Mouse (Mus musculus) midbrain, embryonic 14.5 days (tissue): ENCODE results near the gene Cop1. TPM values are rescaled to one million over a fixed set of nuclear protein-coding genes. Genes with fewer than 3 reads are reported as not detected.
"Not testable (repeated sequence)": the region's sequence is repeated elsewhere in the genome, so short reads cannot be mapped to it uniquely, and the experiment has no call there.

Experiments
- ATAC-seq: fragments of 200-750 bp; cut with Nextera tagmentation; 2 replicates; pipeline ENCODE4 v1.8.0; 2017; ENCODE audit warnings: moderate number of reproducible peaks, moderate library complexity; ENCODE audit not compliant: low FRiP score, low TSS enrichment
- DNase-seq: peaks from one replicate; pipeline ENCODE4 v3.0.0-alpha.2; 2015
- H3K27ac ChIP-seq: fragments of 300-500 bp; sonication (generic); replicated peaks from 2 replicates; pipeline ENCODE4 v1.5.1; 2014; ENCODE audit warnings: mild to moderate bottlenecking, low read depth, low read length, moderate library complexity
- H3K27me3 ChIP-seq: fragments of 300-500 bp; sonication (generic); 2 replicates; pipeline ENCODE4 v1.6.1; 2014; ENCODE audit warnings: low read length, control low read depth, mixed read lengths; ENCODE audit not compliant: control insufficient read depth, insufficient read depth
- H3K36me3 ChIP-seq: fragments of 300-500 bp; sonication (generic); 2 replicates; pipeline ENCODE4 v1.6.1; 2014; ENCODE audit warnings: low read length, control low read depth; ENCODE audit not compliant: control insufficient read depth, insufficient read depth
- H3K4me1 ChIP-seq: fragments of 300-500 bp; sonication (generic); 2 replicates; pipeline ENCODE4 v1.6.1; 2014; ENCODE audit warnings: mild to moderate bottlenecking, antibody characterized with exemption, low read length, control low read depth; ENCODE audit not compliant: control insufficient read depth, insufficient read depth
- H3K4me2 ChIP-seq: fragments of 300-500 bp; sonication (generic); 2 replicates; pipeline ENCODE4 v1.6.1; 2014; ENCODE audit warnings: mild to moderate bottlenecking, low read length, moderate library complexity
- H3K4me3 ChIP-seq: fragments of 300-500 bp; sonication (generic); replicated peaks from 2 replicates; pipeline ENCODE4 v1.5.1; 2014; ENCODE audit warnings: low read depth, low read length
- H3K9ac ChIP-seq: fragments of 300-500 bp; sonication (generic); replicated peaks from 2 replicates; pipeline ENCODE4 v1.6.1; 2014; ENCODE audit warnings: mild to moderate bottlenecking, low read length, moderate library complexity
- H3K9me3 ChIP-seq: fragments of 300-500 bp; sonication (generic); 2 replicates; pipeline ENCODE4 v1.6.1; 2016; ENCODE audit warnings: low read length, control low read depth, mixed read lengths; ENCODE audit not compliant: control insufficient read depth
- WGBS: fragments of 180-500 bp; shearing (Covaris S2); extraction: QIAGEN DNeasy Blood & Tissue Kit; methylation state at CpG from one replicate; pipeline ENCODE4 v1.1.7; 2014; 5-methylcytosine and 5-hydroxymethylcytosine counted together
- polyA plus RNA-seq: library from polyadenylated mRNA; unstranded; fragments of >200 nt; fragmentation: Nextera tagmentation; extraction: Ambion mirVana; gene quantifications from 2 replicates; pipeline ENCODE4 v1.2.1, GENCODE M21; 2014

Gene Cop1
- polyA plus RNA-seq, 1 experiment from 2014 or later: 52.5 TPM

DNA sequence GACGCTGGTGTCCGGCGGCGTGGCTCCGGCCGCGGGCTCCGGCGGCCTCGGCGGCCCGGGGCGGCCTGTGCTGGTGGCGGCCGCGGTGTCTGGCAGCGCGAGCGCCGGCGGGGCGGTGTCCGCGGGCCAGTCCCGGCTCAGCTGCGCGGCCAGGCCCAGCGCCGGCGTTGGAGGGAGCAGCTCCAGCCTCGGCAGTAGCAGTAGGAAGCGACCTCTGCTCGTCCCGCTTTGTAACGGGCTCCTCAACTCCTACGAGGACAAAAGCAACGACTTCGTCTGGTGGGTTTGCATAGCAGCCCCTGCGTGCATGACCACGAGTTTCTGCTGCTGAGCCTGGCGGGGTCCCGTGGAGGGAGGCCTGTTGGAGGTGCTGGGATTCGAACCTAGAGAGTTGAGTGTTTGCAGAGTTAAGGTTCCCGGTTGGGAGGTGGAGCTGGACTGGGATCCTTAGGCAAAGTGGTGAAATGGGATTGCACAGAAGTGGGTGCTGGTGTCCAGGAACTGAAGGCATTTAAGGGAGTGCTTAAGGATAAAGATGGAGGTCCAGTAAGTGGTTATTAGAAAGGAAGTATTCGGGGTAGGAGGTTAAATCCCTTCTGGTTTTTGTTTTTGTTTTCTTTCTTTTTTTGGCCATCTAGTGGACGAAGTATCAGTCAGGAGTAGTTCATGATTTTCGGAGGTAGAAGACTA, 597 bp downstream of the Cop1 start:
- DNase-seq (peak; percentile 55), ATAC-seq (peak; percentile 63)
- Histone ChIP-seq H3K4me2 (peak overlapping the region; percentile 75), H3K4me3 (peak overlapping the region; percentile 71), H3K27ac (peak overlapping the region; percentile 95), H3K4me1 (peaks cover 31% of the 10 kb centered on the region), H3K9ac (peak overlapping the region; percentile 75)
- not testable (repeated sequence) for H3K36me3 ChIP-seq, H3K27me3 ChIP-seq, H3K9me3 ChIP-seq
- WGBS: under 1% methylated on average over 23 of the region's 47 CpGs

DNA sequence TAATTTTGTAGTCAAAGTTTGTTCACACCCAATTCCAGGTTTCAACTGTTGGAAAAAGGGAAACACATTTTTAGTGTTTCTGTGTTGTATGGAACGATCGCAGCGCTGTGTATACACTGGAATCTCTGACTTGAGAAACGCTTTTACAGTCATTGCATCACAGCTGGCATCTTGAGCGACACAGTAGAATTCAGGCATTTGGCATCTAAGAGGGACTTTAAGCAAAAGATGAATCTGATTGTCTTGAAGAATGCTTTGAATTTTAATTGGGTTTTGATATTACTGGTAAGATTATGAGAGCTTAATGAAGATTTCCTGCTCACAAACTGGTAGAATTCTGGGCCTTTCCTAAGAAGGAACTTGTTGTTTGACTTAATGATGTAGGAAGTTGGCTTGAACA, 1.3 kb downstream of the Cop1 start:
- Histone ChIP-seq H3K9me3 (no peaks in the 10 kb centered on the region), H3K36me3 (no peaks in the 10 kb centered on the region), H3K4me3 (peak overlapping the region; percentile 71), H3K9ac (peak overlapping the region; percentile 75; the same call in 1 of the 2 replicates), H3K27ac (no peak overlapping the region), H3K4me2 (peak overlapping the region; percentile 75), H3K27me3 (no peaks in the 10 kb centered on the region), H3K4me1 (peaks cover 31% of the 10 kb centered on the region)
- DNase-seq (peak; percentile 7), ATAC-seq (no peak)
- WGBS: 36% methylated on average over 5 of the region's 5 CpGs

DNA sequence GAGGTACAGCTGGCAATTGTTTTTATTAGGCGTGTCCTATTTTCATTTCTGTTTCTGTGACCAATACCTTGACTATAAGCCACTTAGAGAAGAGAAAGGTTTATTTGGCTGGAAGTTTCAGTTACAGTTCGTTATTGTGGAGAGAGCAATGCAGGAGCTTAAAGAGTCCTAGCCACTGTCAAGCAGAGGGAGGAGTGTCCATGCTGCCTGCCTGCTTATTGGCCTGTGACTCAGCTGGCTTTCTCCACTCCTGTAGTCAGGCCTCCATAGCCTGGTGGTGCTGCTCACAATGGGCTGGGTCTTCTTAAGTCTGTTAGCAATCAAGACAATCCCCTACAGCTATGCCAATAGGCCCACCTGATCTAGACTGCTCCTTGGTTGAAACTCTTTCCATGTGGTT, 2.4 kb downstream of the Cop1 start:
- H3K4me3 ChIP-seq: no peak overlapping the region
- WGBS: 78% methylated on average over 2 of the region's 2 CpGs
- no peak overlapping the region for H3K9ac ChIP-seq
- H3K4me2 ChIP-seq: peak overlapping the region; percentile 75
- no peaks in the 10 kb centered on the region for H3K36me3 ChIP-seq
- DNase-seq (no peak), ATAC-seq (no peak)
- peaks cover 31% of the 10 kb centered on the region for H3K4me1 ChIP-seq
- no peak overlapping the region for H3K27ac ChIP-seq
- no peaks in the 10 kb centered on the region for H3K9me3 ChIP-seq
- H3K27me3 ChIP-seq: no peaks in the 10 kb centered on the region

DNA sequence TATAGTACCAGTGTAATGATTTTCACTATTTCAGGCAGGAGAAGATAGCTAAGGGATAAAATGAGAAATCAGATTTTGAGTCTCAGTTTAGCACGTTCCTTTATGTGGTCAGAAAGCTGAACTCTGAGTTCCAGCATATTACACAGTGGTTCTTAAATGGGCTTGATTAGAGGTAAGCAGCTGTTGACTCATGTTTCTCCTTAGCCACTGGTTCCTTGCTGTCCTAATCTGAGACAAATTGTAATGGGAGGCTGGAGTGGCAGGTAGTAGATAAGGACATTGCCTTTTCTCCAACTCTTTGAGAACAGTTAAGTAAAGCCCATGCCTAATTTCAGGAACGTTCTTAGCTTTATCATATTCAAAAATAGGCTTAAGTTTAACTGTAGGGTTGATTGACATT, 3.6 kb downstream of the Cop1 start:
- no peak for ATAC-seq
- Histone ChIP-seq H3K9ac (no peak overlapping the region), H3K27me3 (no peaks in the 10 kb centered on the region), H3K4me2 (no peak overlapping the region), H3K4me1 (peaks cover 31% of the 10 kb centered on the region), H3K36me3 (peaks cover 5% of the 10 kb centered on the region; the same call in 1 of the 2 replicates), H3K27ac (no peak overlapping the region), H3K9me3 (no peaks in the 10 kb centered on the region), H3K4me3 (no peak overlapping the region)
- DNase-seq: no peak
- WGBS: 82% methylated on average over 2 of the region's 2 CpGs

DNA sequence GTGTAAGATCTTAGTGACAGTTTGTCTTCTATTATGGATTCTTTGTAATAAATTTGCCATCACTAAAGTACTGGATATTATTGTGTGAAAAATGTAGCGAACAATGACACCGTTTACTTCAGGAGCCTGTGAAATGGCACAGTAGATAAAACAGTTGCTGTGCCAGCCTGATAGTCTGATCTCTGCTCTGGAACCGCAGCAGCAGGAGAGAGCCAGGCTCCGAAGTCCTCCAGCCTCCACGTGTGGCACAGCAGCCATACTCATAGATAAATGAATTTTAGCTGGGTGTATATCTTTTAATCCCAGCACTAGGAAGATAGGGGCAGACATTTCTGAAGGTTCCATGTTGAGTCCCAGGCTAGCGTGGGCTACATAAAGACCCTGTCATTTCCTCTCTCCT, 6.0 kb downstream of the Cop1 start:
- H3K4me1 ChIP-seq: peaks cover 29% of the 10 kb centered on the region
- 83% methylated on average over 6 of the region's 6 CpGs for WGBS
- no peak for ATAC-seq

DNA sequence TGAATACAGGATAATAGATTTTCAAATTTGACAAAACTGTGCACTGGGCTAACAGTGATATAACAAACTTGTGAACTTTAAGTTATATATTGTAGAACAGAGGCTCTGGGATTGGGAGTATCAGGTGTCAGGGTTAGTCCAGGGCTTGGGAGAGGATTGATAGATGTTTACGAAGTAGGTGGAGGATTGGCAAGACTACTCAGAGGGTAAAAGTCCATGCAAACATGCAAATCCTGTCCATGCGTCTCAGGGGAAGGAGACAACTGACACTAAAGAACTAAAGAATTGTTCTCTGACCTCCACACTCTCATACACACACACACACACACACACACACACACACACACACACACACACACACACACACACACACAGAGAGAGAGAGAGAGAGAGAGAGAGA, 18.2 kb downstream of the Cop1 start:
- H3K4me3 ChIP-seq: no peak overlapping the region
- no peak overlapping the region for H3K27ac ChIP-seq
- H3K4me1 ChIP-seq: no peaks in the 10 kb centered on the region
- H3K36me3 ChIP-seq: peaks cover 37% of the 10 kb centered on the region
- WGBS: 83% methylated on average over 2 of the region's 2 CpGs
- H3K27me3 ChIP-seq: no peaks in the 10 kb centered on the region
- no peak overlapping the region for H3K4me2 ChIP-seq
- no peaks in the 10 kb centered on the region for H3K9me3 ChIP-seq
- no peak for DNase-seq
- no peak for ATAC-seq
- no peak overlapping the region for H3K9ac ChIP-seq

More for the DNA sequence above, 6.0 kb downstream of the Cop1 start:
- H3K4me3 ChIP-seq: no peak overlapping the region
- H3K27me3 ChIP-seq: no peaks in the 10 kb centered on the region
- H3K4me2 ChIP-seq: no peak overlapping the region
- no peak overlapping the region for H3K27ac ChIP-seq
- DNase-seq: no peak
- no peak overlapping the region for H3K9ac ChIP-seq
- H3K36me3 ChIP-seq: peaks cover 10% of the 10 kb centered on the region; the same call in 1 of the 2 replicates
- no peaks in the 10 kb centered on the region for H3K9me3 ChIP-seq

DNA sequence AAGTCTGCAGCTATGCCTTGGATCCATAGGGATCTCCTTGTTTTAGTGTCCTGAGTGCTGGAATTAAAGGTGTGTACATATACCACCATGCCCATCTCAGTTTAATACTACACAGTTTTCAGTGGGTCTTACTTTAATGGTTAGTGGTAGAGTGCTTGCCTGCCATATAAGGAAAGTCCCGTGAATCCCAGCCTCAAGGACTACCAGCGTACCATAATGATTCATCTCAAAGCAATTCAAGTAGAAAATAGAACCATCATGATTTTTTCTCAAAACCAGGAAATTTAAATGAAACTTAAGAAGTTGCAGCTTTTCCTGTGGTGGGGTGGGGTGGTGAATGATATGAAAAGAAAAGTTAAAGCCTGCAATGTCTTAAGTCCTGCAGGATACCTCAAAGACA, 21.0 kb downstream of the Cop1 start:
- 94% methylated on average over 2 of the region's 2 CpGs for WGBS
- Histone ChIP-seq H3K36me3 (peaks cover 39% of the 10 kb centered on the region), H3K9ac (no peak overlapping the region), H3K4me2 (no peak overlapping the region), H3K4me1 (no peaks in the 10 kb centered on the region), H3K9me3 (no peaks in the 10 kb centered on the region), H3K27me3 (no peaks in the 10 kb centered on the region), H3K4me3 (no peak overlapping the region), H3K27ac (no peak overlapping the region)
- DNase-seq (no peak), ATAC-seq (no peak)

DNA sequence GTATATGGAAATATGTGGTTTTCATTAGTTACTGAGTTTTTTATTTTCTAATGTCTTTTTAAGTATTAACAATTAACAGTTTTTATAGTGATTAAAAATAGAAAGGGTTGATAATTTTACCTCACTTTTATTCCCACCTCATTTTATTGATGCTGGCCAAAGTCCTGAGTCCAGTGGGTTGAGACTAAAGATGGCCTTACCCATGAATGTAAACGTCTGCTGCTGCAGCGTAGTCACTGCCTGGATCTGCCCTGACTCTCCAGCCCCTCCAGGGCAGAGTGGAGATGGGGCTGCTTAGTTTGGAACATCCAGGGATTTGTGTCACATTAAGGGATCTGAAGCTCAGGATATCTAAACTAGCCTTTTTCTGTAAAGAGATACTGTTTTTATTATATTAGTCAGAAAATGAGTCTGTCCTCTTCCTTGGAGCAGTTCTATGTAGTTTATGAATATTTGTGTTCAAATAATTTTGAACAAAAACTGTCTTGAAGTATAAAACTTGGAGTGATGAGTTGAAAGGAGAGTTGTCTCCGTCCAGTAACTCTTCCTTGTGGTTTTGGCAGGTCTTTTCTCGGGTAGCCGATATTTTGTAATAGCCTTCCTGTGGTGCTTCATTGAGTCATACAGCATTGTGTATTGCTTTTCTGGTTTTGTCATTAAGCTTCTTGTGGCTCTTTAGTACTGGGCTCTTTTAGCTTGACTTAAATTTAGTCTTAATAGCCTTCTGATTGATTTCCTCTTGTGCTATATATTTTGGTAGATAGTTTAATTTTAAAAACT, 23.0 kb downstream of the Cop1 start:
- Histone ChIP-seq H3K36me3 (peaks cover 41% of the 10 kb centered on the region), H3K27me3 (no peaks in the 10 kb centered on the region), H3K4me1 (no peaks in the 10 kb centered on the region), H3K9ac (no peak overlapping the region), H3K4me2 (no peak overlapping the region), H3K27ac (no peak overlapping the region), H3K4me3 (no peak overlapping the region), H3K9me3 (no peaks in the 10 kb centered on the region)
- no peak for DNase-seq
- no peak for ATAC-seq
- 88% methylated on average over 5 of the region's 5 CpGs for WGBS

DNA sequence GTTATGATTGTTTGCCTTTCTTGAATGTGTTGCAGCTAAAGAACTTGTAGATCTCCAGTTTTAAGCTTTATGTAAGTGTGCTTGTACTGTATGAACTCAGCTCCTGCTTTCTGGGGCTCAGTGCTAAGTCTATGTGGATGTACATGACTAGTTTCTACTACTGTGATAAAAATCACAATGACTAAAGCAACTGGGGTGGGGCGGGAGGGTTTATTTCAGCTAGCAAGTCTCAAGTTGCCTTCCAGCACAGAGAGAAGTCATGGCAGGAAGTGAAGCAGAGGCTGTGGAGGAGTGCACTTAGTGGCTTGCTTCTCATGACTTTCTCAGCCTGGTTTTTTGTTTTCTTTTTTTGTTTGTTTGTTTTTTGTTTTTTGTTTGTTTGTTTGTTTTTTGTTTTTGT, 24.4 kb downstream of the Cop1 start:
- DNase-seq: no peak
- H3K9ac ChIP-seq: no peak overlapping the region
- ATAC-seq: no peak
- no peak overlapping the region for H3K27ac ChIP-seq
- H3K27me3 ChIP-seq: no peaks in the 10 kb centered on the region
- H3K9me3 ChIP-seq: no peaks in the 10 kb centered on the region
- H3K4me2 ChIP-seq: no peak overlapping the region
- H3K36me3 ChIP-seq: peaks cover 35% of the 10 kb centered on the region
- 92% methylated on average over 1 of the region's 1 CpGs for whole genome bisulfite sequencing
- H3K4me1 ChIP-seq: no peaks in the 10 kb centered on the region
- no peak overlapping the region for H3K4me3 ChIP-seq
